Mouse (Mus musculus) MEL (cell line): ENCODE data around the gene Golga3. TPM values are rescaled to one million over a fixed set of nuclear protein-coding genes. Genes with fewer than 3 reads are reported as not detected.

ENCODE experiments used
- DNase-seq: peaks from one replicate; pipeline ENCODE4 v3.0.0; 2011; ENCODE audit warnings: low read depth, low spot score
- H3K27ac ChIP-seq: 2 replicates; pipeline ENCODE4 v1.5.1; 2012; ENCODE audit warnings: low read depth, mild to moderate bottlenecking, control low read depth, low read length, moderate library complexity; ENCODE audit not compliant: control insufficient read depth
- H3K27me3 ChIP-seq, 2 experiments: fragments of 150-350 bp in 1 of 2; sonication (generic) in 1 of 2; 2 replicates each; pipeline ENCODE4 v1.6.1; 2012; ENCODE audit warnings: low read length in 2 of 2, mild to moderate bottlenecking in 2 of 2, improper control_type of control experiment in 1 of 2, moderate library complexity in 1 of 2; ENCODE audit not compliant: insufficient read depth in 2 of 2, control insufficient read depth in 1 of 2
- H3K36me3 ChIP-seq, 2 experiments: 2 replicates each; pipeline ENCODE4 v1.6.1; 2012 to 2014; ENCODE audit warnings: low read length in 2 of 2, improper control_type of control experiment in 1 of 2, inconsistent platforms in 1 of 2, mild to moderate bottlenecking in 1 of 2; ENCODE audit not compliant: insufficient read depth in 2 of 2, control insufficient read depth in 1 of 2
- H3K4me1 ChIP-seq, 2 experiments: fragments of 150-350 bp in 1 of 2; sonication (generic) in 1 of 2; 2 replicates each; pipeline ENCODE4 v1.6.1; 2012; ENCODE audit warnings: low read length in 2 of 2, improper control_type of control experiment in 1 of 2, mild to moderate bottlenecking in 1 of 2; ENCODE audit not compliant: insufficient read depth in 2 of 2, control insufficient read depth in 1 of 2
- H3K4me3 ChIP-seq, 2 experiments: fragments of 150-350 bp in 1 of 2; sonication (generic) in 1 of 2; 2 replicates each; pipeline ENCODE4 v1.5.1; 2012; ENCODE audit warnings: low read depth in 2 of 2, low read length in 2 of 2, mild to moderate bottlenecking in 2 of 2, moderate library complexity in 2 of 2, control low read depth in 1 of 2, improper control_type of control experiment in 1 of 2; ENCODE audit not compliant: control insufficient read depth in 1 of 2, insufficient read depth in 1 of 2
- H3K79me2 ChIP-seq: 2 replicates; pipeline ENCODE4 v1.6.1; 2012; ENCODE audit warnings: mild to moderate bottlenecking, low read length, moderate library complexity; ENCODE audit not compliant: control insufficient read depth, poor library complexity, insufficient read depth
- H3K9ac ChIP-seq: 2 replicates; pipeline ENCODE4 v1.6.1; 2012; ENCODE audit warnings: low read depth, mild to moderate bottlenecking, control low read depth, low read length, moderate library complexity; ENCODE audit not compliant: control insufficient read depth, poor library complexity, severe bottlenecking
- H3K9me3 ChIP-seq: fragments of 150-350 bp; sonication (generic); replicated peaks from 2 replicates; pipeline ENCODE4 v1.6.1; 2012; ENCODE audit warnings: mild to moderate bottlenecking, low read length, improper control_type of control experiment, moderate library complexity; ENCODE audit not compliant: insufficient read depth
- BHLHE40 ChIP-seq: IDR thresholded peaks from 2 replicates; pipeline ENCODE4 v1.6.1; 2012; ENCODE audit warnings: low read depth, mild to moderate bottlenecking, inconsistent platforms, low read length, improper control_type of control experiment, borderline replicate concordance
- CHD2 ChIP-seq: IDR thresholded peaks from 2 replicates; pipeline ENCODE4 v1.6.1; 2011; ENCODE audit warnings: low read length, improper control_type of control experiment
- CTCF ChIP-seq, 3 experiments: IDR thresholded peaks in 2 of 3; conservative IDR thresholded peaks in 1 of 3; 2 replicates each; pipeline ENCODE4 v1.5.1; 2011 to 2012; ENCODE audit warnings: low read length in 3 of 3, low read depth in 2 of 3, mild to moderate bottlenecking in 2 of 3, improper control_type of control experiment in 1 of 3, inconsistent platforms in 1 of 3, mixed read lengths in 1 of 3, moderate library complexity in 1 of 3; ENCODE audit not compliant: control insufficient read depth in 1 of 3, insufficient read depth in 1 of 3, poor library complexity in 1 of 3, severe bottlenecking in 1 of 3
- GABPA ChIP-seq: IDR thresholded peaks from 2 replicates; pipeline ENCODE4 v1.6.1; 2012; ENCODE audit warnings: low read depth, mild to moderate bottlenecking, inconsistent platforms, low read length, improper control_type of control experiment, moderate library complexity
- HCFC1 ChIP-seq: IDR thresholded peaks from 2 replicates; pipeline ENCODE4 v1.6.1; 2012; ENCODE audit warnings: low read depth, mild to moderate bottlenecking, inconsistent platforms, low read length, improper control_type of control experiment, moderate library complexity
- MAFK ChIP-seq: IDR thresholded peaks from 2 replicates; pipeline ENCODE4 v1.6.1; 2011; ENCODE audit warnings: low read depth, mild to moderate bottlenecking, low read length, improper control_type of control experiment, borderline replicate concordance
- MAZ ChIP-seq: IDR thresholded peaks from 2 replicates; pipeline ENCODE4 v1.6.1; 2012; ENCODE audit warnings: low read depth, mild to moderate bottlenecking, inconsistent platforms, low read length, improper control_type of control experiment
- MXI1 ChIP-seq: IDR thresholded peaks from 2 replicates; pipeline ENCODE4 v1.6.1; 2011; ENCODE audit warnings: mild to moderate bottlenecking, low read depth, low read length, improper control_type of control experiment
- MYB ChIP-seq: IDR thresholded peaks from 2 replicates; pipeline ENCODE4 v1.6.1; 2011; ENCODE audit warnings: mild to moderate bottlenecking, low read depth, low read length, improper control_type of control experiment
- NRF1 ChIP-seq: IDR thresholded peaks from 2 replicates; pipeline ENCODE4 v1.6.1; 2014; ENCODE audit warnings: low read depth, mild to moderate bottlenecking, inconsistent platforms, low read length, improper control_type of control experiment, moderate library complexity; ENCODE audit not compliant: poor library complexity, insufficient read depth, severe bottlenecking
- POLR2AphosphoS2 ChIP-seq: IDR thresholded peaks from 2 replicates; pipeline ENCODE4 v1.6.1; 2011; ENCODE audit warnings: low read length, improper control_type of control experiment
- RCOR1 ChIP-seq: IDR thresholded peaks from 2 replicates; pipeline ENCODE4 v1.6.1; 2012; ENCODE audit warnings: low read depth, mild to moderate bottlenecking, inconsistent platforms, low read length, improper control_type of control experiment
- SIN3A ChIP-seq: IDR thresholded peaks from 2 replicates; pipeline ENCODE4 v1.6.1; 2012; ENCODE audit warnings: low read length, improper control_type of control experiment, inconsistent platforms
- SMC3 ChIP-seq: IDR thresholded peaks from 2 replicates; pipeline ENCODE4 v1.6.1; 2011; ENCODE audit warnings: low read depth, low read length, improper control_type of control experiment
- TAL1 ChIP-seq: IDR thresholded peaks from 2 replicates; pipeline ENCODE4 v1.6.1; 2012; ENCODE audit warnings: mild to moderate bottlenecking, inconsistent platforms, low read length, moderate library complexity, mixed read lengths
- polyA plus RNA-seq, 2 experiments: library from polyadenylated mRNA; stranded (reverse) in 1 of 2; unstranded in 1 of 2; fragments of >175 nt in 1 of 2; fragments of >200 nt in 1 of 2; gene quantifications; 2 replicates each; pipeline versions ENCODE4 v1.2.1 to v1.2.4; 2012; ENCODE audit warnings: low replicate concordance in 2 of 2, low read depth in 1 of 2; ENCODE audit not compliant: insufficient read length in 2 of 2, insufficient read depth in 1 of 2, missing spikeins in 1 of 2
- total RNA-seq: library from RNA; depleted of rRNA; stranded (reverse); fragments of 300-350 nt; gene quantifications from 2 replicates; pipeline ENCODE4 v1.2.3, GENCODE M21; 2012

Gene Golga3
- total and polyA plus RNA-seq, 3 experiments, result 17.4 to 80.3 (median 21.7) TPM

GRCm38 (mm10) chr5:110230780-110231461 lies 54.4 kb downstream of the Golga3 start, which contains the start of gene Ankle2 (continued):
- TF ChIP-seq MAFK, result no peak
- TF ChIP-seq CTCF (IDR thresholded peaks at IDR 0.05 in 2 of 3, conservative IDR thresholded peaks at IDR 0.05 in 1 of 3; ENCODE audit: control insufficient read depth in 1 of 3, insufficient read depth in 1 of 3, low read depth in 2 of 3, low read length in 3 of 3, poor library complexity in 1 of 3, severe bottlenecking in 1 of 3), result no peak; a peak in 2 of 6 replicates
- TF ChIP-seq SMC3, result no peak
- peak; percentile 96 for TF ChIP-seq SIN3A

GRCm38 (mm10) chr5:110231638-110232037 lies 55.1 kb downstream of the Golga3 start:
- H3K36me3 ChIP-seq, result peaks cover 9 to 27% of the 10 kb centered on the region in 2 experiments
- H3K9ac ChIP-seq, result peak overlapping the region; percentile 100
- TF ChIP-seq MXI1 (no peak), CTCF (IDR thresholded peaks at IDR 0.05 in 2 of 3, conservative IDR thresholded peaks at IDR 0.05 in 1 of 3; ENCODE audit: control insufficient read depth in 1 of 3, insufficient read depth in 1 of 3, low read depth in 2 of 3, low read length in 3 of 3, poor library complexity in 1 of 3, severe bottlenecking in 1 of 3) (peak in 1 of 3 experiments; percentile 15; a peak in 1 of 6 replicates)
- H3K27ac ChIP-seq, result no peak overlapping the region
- peaks cover 11 to 12% of the 10 kb centered on the region in 2 experiments for H3K4me1 ChIP-seq
- peak overlapping the region; percentile 86 to 100 for H3K4me3 ChIP-seq
- H3K79me2 ChIP-seq, result peaks cover 29% of the 10 kb centered on the region
- no peaks in the 10 kb centered on the region for H3K27me3 ChIP-seq
- no peaks in the 10 kb centered on the region for H3K9me3 ChIP-seq
- peak; percentile 53 for DNase-seq

- peaks cover 29% of the 10 kb centered on the region for H3K79me2 ChIP-seq
- peak overlapping the region in 1 of 2 experiments; percentile 86; a peak in 2 of 4 replicates for H3K4me3 ChIP-seq
- H3K4me1 ChIP-seq, result peaks cover 11 to 12% of the 10 kb centered on the region in 2 experiments
- no peaks in the 10 kb centered on the region for H3K27me3 ChIP-seq
- H3K27ac ChIP-seq, result no peak overlapping the region
- no peaks in the 10 kb centered on the region for H3K9me3 ChIP-seq
- no peak overlapping the region for H3K9ac ChIP-seq
- DNase-seq, result peak; percentile 22
- no peak for TF ChIP-seq RCOR1
- TF ChIP-seq MYB, result no peak
- TF ChIP-seq GABPA, result no peak
- TF ChIP-seq MAZ, result no peak
- TF ChIP-seq CHD2, result no peak
- no peak for TF ChIP-seq NRF1
- no peak for TF ChIP-seq BHLHE40
- no peak for TF ChIP-seq TAL1
- no peak for TF ChIP-seq POLR2AphosphoS2
- TF ChIP-seq CTCF (IDR thresholded peaks at IDR 0.05 in 2 of 3, conservative IDR thresholded peaks at IDR 0.05 in 1 of 3; ENCODE audit: control insufficient read depth in 1 of 3, insufficient read depth in 1 of 3, low read depth in 2 of 3, low read length in 3 of 3, poor library complexity in 1 of 3, severe bottlenecking in 1 of 3), result no peak
- TF ChIP-seq HCFC1, result no peak
- TF ChIP-seq MAFK, result no peak
- H3K36me3 ChIP-seq, result peaks cover 15 to 27% of the 10 kb centered on the region in 2 experiments
These were observed 55.8 kb downstream of the Golga3 start for GRCm38 (mm10) chr5:110232346-110232745.
